Mouse (Mus musculus): ENCODE measurements around the gene 4930550C14Rik.

4930550C14Rik gene

DNA sequence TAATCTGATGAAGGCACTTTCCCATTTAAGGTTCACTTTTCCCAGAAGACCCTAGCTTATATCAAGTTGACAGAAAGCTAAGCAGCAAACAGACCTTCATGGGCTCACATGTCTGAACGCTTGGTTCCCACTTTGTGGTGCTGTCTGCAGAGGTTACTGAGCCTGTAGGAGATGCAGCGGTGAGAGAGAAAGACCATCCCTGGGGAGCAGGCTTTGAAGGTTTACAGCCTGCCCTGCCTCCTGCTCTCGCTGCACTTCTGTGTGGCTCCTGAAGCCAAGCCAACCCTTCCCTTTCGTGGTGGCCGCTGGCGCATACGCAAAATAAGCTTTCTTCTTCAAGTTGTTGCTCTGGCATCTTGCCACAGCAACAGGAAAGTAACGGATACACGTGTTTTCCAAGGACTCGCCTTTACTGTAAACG, at the start of gene 4930550C14Rik:
Gene 4930550C14Rik, plus strand, starts transcription at position 35 of the 421 bp plus-strand sequence.
- peak; percentile 55 for DNase-seq (ENCODE audit: low spot score)

- DNase-seq (ENCODE audit: low spot score): no peak
Observed at GRCm38 (mm10) chr9:53353161-53353560, 49.0 kb upstream of the 4930550C14Rik start.

DNA sequence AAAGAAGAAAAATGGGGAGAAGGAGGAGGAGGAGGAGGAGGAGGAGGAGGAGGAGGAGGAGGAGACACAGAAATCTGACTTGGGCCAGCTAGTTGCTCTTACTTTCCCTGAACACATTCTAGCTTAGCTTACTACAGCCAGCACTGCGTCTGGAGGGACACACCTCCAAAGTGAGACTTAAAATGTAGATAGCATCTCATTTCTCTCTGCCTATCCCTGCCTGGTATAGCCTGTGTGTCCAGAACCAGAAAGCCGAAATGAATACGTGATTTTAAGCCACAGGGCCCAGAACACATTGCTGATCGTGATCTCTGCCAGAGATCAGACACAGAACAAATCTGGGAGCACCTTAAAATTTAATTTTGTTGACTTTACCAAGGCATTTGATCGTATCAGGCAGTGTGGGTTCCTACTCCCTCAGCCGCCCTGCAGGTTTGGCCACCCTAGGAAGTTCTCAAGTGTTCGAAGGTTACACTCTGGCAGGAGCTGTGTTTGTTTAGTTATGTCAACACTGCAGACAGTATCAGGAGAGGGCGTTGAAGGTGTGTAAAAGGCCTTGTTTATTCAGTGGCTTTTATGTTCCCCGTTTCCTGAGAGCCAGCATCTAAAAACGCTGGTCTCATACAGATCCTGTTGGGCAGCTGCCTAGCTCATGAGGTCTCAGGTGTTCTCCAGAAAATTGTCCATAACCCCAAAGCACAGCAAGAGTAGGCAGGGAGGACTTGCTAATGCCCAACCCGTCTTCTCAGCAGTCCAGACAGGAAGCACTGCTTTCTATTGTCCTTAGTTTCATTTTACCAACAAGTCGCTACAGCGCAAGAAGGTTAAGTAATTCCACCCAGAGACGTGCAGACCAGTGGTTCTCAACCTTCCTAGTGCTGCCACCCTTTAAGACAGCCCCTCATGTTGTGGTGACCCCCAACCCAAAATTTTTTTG, 45.6 kb upstream of the 4930550C14Rik start:
- DNase-seq (ENCODE audit: low spot score): no peak

DNA sequence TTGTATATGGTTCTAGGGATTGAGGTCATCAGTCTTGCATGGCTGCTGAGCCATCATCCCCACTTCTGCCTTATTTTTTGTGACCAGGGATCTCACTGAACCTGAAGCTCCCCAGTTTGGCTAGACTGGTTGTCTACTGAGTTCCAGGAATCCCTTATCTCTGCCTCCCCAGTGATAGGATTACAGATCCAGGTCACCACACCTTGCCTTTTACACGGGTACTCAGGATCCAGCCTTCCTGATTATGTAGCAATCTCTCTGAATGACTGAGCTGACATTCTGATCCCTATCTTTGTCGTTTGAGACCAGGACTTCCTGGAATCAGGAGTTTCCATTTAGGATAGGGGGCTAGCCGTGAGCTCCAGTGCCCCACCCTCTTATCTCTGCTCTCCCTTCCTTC, 30.8 kb upstream of the 4930550C14Rik start:
- DNase-seq (ENCODE audit: low spot score): no peak

DNA sequence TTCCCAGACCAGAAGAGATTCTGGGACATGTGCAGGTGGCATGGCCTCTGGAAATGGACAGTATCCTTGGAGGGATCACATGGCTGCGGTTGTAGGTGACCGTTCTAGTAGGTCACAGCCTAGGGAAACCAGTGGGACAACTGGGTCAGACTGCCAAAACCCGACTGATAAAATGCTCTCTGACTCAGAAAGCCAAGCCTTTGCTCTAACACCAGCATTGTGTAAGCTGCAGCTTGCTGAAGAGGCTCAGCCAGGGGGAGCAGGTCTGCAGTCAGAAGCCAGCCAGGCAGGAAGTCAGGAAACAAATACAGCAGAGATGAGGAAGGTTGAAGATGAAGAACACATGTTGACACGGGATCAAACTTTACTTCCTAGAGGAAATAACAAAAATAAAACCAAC, 26.2 kb upstream of the 4930550C14Rik start:
- DNase-seq (ENCODE audit: low spot score): no peak

DNA sequence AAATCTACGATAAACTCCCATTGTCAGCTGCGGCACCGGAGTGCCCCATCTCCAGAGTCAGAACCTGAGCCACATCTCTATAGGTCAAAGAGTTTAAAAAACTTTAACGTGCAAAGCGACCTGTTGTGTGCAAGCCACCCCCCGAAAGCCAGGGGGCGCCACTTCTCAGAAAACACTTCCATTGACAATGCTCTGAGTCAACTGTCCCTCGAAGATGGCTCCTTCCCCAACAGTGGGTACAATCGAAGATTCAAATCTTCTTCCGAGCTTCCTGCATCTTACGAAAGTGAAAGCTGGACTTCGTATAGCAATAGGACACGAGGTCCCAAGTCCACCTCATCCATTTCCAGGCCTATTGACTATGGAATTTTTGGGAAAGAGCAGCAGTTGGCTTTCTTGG, 25.3 kb upstream of the 4930550C14Rik start:
- DNase-seq (ENCODE audit: low spot score): no peak

- no peak for DNase-seq (ENCODE audit: low spot score)
Observed at GRCm38 (mm10) chr9:53377597-53377996, 24.5 kb upstream of the 4930550C14Rik start.

DNA sequence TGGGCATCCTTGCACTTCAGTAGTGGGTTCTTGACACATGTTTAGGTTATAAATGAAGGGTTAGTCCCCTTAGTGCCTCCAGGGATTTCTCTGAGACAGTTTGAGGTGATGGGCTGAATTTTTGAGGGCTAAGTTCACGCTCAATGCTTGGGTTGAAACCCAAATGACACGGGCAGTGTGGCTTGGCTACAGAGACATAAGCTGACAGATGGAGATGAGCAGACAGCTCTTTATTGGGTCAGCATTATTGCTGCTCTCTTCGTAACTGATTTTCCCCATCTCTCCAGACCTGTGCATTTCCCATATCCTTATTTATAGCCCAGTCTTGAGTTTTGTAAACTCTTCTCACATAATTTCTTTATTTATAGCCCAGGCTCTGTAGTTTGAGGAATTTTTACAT, 24.0 kb upstream of the 4930550C14Rik start:
- no peak for DNase-seq (ENCODE audit: low spot score)

GRCm38 (mm10) chr9:53380595-53380994, 21.5 kb upstream of the 4930550C14Rik start:
- DNase-seq (ENCODE audit: low spot score): no peak

DNA sequence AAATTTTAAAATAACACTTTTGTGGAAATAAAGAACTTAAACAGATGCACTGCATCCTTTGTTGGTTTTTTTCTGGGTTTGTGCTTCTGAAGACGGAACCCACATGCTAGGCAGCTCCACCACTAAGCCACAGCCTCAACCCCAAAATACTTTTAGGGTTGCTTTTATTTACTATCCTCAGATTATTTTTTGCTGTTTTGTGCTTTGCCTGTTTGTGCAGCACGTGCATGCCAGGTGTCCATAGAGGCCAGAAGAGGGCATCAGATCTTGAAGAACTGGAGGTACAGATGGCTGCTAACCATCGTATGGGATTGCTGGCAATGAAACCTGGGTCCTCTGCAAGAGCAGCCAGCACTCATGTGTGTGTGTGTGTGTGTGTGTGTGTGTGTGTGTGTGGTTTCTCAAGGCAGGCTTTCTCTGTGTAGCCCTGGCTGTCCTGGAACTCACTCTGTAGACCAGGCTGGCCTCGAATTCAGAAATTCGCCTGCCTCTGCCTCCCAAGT, 21.0 kb upstream of the 4930550C14Rik start:
- DNase-seq (ENCODE audit: low spot score): no peak

DNA sequence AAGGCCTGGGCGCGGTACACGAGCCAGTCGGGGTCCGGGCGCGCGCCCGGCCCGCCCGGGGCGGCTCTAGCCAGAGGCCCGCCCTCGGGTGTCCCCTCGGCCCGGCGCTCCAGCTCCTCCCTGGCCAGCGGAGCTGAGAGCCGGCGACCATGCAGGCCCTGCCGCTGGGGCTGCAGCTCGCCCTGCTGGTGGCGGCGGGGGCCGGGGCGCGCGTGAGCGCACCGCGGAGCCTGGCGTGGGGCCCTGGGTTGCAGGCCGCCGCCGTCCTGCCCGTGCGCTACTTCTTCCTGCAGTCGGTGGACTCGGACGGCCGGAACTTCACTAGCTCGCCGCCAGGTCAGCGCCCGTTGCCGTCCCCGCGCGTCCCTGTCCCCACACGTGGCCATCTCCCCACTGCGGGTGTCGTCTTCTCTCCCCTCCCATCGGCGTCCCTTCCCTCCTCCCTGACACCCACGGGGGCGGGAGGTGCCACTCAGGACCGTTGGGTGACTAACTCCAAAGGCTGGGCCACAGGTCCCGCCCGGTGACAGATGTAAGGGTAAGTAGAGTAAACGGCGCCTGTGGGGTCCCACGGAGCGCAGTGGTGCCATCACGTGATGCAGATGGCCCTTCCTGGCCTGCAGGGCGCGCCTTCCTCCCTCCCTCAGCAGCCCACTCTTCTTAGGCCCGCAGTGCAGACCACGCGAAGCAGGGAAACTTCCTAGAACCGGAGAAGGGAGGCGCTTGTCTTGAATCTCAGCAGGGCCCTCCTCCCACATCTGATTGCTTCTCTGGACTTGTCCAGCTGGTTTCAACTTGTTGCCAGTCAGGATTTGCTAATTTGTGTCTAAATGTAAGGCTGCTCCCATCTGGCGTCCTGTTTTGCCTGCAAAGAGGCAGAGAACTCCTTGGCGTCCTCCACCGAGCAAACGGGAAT, 17.9 kb upstream of the 4930550C14Rik start, which contains the start of gene Kdelc2:
Gene Kdelc2, plus strand, starts transcription at position 75 of the 916 bp plus-strand sequence.
- DNase-seq (ENCODE audit: low spot score): peak; percentile 71

- DNase-seq (ENCODE audit: low spot score): no peak
Observed at GRCm38 (mm10) chr9:53384873-53385272, 17.3 kb upstream of the 4930550C14Rik start.

DNA sequence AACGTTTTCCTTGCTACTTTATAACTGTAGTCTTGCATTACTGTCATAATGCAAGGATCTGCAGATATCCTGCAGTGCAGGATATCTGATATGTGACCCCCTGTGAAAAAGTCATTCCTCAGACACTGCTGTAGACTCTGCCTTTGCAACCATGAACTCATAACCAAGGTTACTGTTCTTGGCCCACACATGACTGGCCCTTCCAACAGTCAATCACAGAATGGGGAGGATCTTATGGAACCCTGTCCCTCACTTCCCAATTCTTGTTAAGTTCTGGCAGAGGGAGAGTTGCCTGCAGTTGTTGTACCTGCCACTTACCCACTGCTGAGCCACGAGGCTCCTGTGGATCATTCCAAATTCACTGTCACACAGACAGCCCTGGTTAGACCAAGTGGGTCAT, 14.7 kb upstream of the 4930550C14Rik start:
- no peak for DNase-seq (ENCODE audit: low spot score)

GRCm38 (mm10) chr9:53389109-53389508, 13.0 kb upstream of the 4930550C14Rik start:
- DNase-seq (ENCODE audit: low spot score): no peak

DNA sequence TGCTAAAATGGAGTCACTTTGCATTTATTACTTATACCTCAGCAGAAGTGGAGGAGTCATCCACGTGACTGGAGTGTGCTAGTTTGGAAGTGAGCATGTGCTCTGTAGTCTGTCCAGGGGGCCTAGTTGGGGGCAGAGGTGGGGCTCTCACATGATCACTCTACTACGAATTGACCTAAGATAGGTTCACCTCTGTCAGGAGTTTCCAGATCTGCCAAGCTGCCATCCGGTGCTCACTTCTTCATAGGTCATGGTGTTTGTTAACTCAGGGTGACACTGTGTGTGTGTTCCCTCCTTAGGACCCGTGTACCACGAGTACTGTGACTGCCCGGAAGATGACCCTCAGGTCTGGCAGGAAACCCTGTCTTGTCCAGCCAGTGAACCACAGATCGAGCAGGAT, 12.0 kb upstream of the 4930550C14Rik start:
- no peak for DNase-seq (ENCODE audit: low spot score)

DNA sequence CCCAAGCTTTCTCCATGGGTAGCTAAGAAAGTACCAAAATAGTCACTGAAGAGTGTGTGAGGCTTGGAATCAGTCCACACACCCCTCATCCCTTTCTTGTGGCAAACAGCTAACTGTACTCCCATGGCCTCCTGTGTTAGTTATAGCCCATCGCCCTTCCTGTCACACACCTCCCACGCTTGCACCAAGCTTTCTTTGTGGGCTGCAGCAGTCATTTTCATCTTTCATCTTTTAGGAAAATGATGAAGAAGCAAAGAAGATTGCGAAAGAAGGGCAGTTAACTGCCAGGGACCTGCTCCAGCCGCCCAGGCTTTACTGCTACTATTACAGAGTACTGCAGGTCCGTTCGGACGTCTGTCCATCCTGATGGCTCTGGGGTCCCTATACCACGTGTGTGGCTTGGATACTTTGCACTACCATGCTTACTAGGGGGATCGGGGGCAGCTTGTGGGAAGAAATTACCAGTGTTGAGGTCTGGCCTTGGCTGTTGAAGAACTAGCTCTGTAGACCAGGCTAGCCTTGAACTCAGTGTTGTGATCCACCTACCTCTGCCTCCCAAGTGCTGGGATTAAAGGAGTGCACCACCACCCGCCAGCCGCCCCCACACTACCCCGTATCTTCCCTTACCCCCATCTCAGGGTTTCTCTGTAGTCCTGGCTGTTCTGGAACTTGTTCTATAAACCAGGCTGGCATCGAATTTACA, 4.3 kb upstream of the 4930550C14Rik start:
- DNase-seq (ENCODE audit: low spot score): no peak

- no peak for DNase-seq (ENCODE audit: low spot score)
Observed at GRCm38 (mm10) chr9:53398388-53398700, 3.8 kb upstream of the 4930550C14Rik start.

DNA sequence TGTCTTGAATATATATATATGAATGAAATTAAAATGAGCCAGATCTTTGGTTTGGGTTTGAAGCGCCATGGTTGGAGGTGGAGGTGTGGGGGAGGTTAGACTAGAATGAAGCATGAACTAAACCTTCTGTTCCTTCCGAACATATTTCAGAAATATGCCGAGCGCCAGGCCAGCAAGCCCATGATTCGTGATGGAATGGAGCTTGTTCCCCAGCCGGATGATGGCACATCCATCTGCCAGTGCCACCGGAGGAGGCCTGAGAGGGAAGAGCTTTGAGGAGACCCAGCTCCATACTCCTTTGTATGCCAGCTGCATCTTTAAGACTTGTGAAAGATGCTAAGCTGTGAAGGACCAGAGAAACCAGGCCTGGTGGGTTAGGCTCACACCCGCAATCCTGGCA, 2.6 kb upstream of the 4930550C14Rik start:
- DNase-seq (ENCODE audit: low spot score): no peak

GRCm38 (mm10) chr9:53400696-53401095, 1.4 kb upstream of the 4930550C14Rik start:
- no peak for DNase-seq (ENCODE audit: low spot score)

DNA sequence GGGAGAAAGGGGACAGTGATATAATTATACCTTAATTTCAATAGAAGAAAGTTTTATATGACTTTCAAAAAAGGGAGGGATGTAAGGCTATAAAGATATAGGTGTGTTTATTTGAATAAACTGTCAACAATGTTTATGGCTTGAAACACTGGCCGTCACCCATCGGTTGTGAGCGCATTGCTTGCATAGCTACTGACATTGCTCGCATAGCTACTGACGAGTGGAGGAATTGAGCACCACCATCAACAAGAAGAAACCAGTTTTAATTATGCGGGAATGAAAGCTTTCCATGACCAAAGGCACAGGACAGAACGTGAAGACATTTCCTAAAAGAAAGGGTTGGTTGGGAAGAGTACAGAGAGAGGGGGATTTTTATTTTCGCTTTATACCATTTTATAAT, 979 bp upstream of the 4930550C14Rik start:
- DNase-seq (ENCODE audit: low spot score): no peak

DNA sequence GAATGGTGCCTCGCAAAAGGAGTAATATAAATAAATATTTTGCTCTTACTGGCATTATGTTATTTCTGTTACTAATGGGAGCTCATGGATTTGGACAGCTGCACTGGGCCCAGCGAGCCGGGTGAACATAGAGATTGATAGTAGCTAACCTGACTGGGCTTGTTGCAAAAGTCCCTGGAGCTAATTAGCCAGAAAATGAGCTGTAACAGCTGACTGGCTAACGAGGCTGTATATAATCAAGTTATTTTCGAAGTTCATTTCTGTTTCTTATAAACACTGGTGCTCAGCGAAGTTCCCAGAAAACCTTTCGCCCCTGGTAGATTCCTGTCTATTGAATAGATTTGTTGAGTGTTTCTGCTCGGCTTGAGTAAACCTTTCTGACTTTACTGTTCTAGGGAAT, 866 bp downstream of the 4930550C14Rik start:
- DNase-seq (ENCODE audit: low spot score): no peak
